Mouse (Mus musculus): Measurements from ENCODE around the gene A930018P22Rik. TPM values are rescaled to one million over a fixed set of nuclear protein-coding genes. Genes with fewer than 3 reads are reported as not detected.

A930018P22Rik gene
- polyA plus RNA-seq, 1 experiment from 2014 or later: not detected

- no peak overlapping the region for H3K9ac ChIP-seq (ENCODE audit: low read depth, low read length)
- DNase-seq (ENCODE audit: low spot score) (no peak), ATAC-seq (ENCODE audit: low FRiP score) (no peak)
- no peak overlapping the region for H3K4me2 ChIP-seq (replicated peaks; ENCODE audit: low read depth, low read length)
- H3K27ac ChIP-seq (ENCODE audit: low read depth, low read length): no peak overlapping the region
- H3K4me3 ChIP-seq (ENCODE audit: low read depth, low read length): no peak overlapping the region
- H3K27me3 ChIP-seq (ENCODE audit: control insufficient read depth, insufficient read depth, low read length): peaks cover 3% of the 10 kb centered on the region; the same call in 1 of the 2 replicates
- 80% methylated on average over 5 of the region's 5 CpGs for WGBS
- no peaks in the 10 kb centered on the region for H3K9me3 ChIP-seq (ENCODE audit: control insufficient read depth, low read length)
- H3K36me3 ChIP-seq (ENCODE audit: control insufficient read depth, insufficient read depth, low read length): no peaks in the 10 kb centered on the region
- no peaks in the 10 kb centered on the region for H3K4me1 ChIP-seq (replicated peaks; ENCODE audit: control insufficient read depth, insufficient read depth, low read length)
These were observed 1.5 kb downstream of the A930018P22Rik start for GRCm38 (mm10) chr2:104124071-104124470.

GRCm38 (mm10) chr2:104128803-104129531, 6.4 kb downstream of the A930018P22Rik start:
- Histone ChIP-seq H3K4me3 (ENCODE audit: low read depth, low read length) (no peak overlapping the region), H3K27me3 (ENCODE audit: control insufficient read depth, insufficient read depth, low read length) (no peaks in the 10 kb centered on the region; the same call in 1 of the 2 replicates), H3K4me1 (replicated peaks; ENCODE audit: control insufficient read depth, insufficient read depth, low read length) (no peaks in the 10 kb centered on the region), H3K4me2 (replicated peaks; ENCODE audit: low read depth, low read length) (no peak overlapping the region), H3K9ac (ENCODE audit: low read depth, low read length) (no peak overlapping the region), H3K9me3 (ENCODE audit: control insufficient read depth, low read length) (no peaks in the 10 kb centered on the region), H3K36me3 (ENCODE audit: control insufficient read depth, insufficient read depth, low read length) (no peaks in the 10 kb centered on the region), H3K27ac (ENCODE audit: low read depth, low read length) (no peak overlapping the region)
- DNase-seq (ENCODE audit: low spot score) (no peak), ATAC-seq (ENCODE audit: low FRiP score) (no peak)
- WGBS: 88% methylated on average over 13 of the region's 13 CpGs

- H3K36me3 ChIP-seq (ENCODE audit: control insufficient read depth, insufficient read depth, low read length): no peaks in the 10 kb centered on the region
- no peak overlapping the region for H3K4me3 ChIP-seq (ENCODE audit: low read depth, low read length)
- ATAC-seq (ENCODE audit: low FRiP score) (no peak), DNase-seq (ENCODE audit: low spot score) (no peak)
- no peaks in the 10 kb centered on the region for H3K4me1 ChIP-seq (replicated peaks; ENCODE audit: control insufficient read depth, insufficient read depth, low read length)
- no peaks in the 10 kb centered on the region for H3K9me3 ChIP-seq (ENCODE audit: control insufficient read depth, low read length)
- WGBS: 92% methylated on average over 6 of the region's 6 CpGs
- H3K9ac ChIP-seq (ENCODE audit: low read depth, low read length): no peak overlapping the region
- no peak overlapping the region for H3K27ac ChIP-seq (ENCODE audit: low read depth, low read length)
- no peak overlapping the region for H3K4me2 ChIP-seq (replicated peaks; ENCODE audit: low read depth, low read length)
- no peaks in the 10 kb centered on the region; the same call in 1 of the 2 replicates for H3K27me3 ChIP-seq (ENCODE audit: control insufficient read depth, insufficient read depth, low read length)
These were observed 7.6 kb downstream of the A930018P22Rik start for GRCm38 (mm10) chr2:104130165-104130564.

GRCm38 (mm10) chr2:104130969-104131368, 8.4 kb downstream of the A930018P22Rik start:
- H3K27ac ChIP-seq (ENCODE audit: low read depth, low read length): no peak overlapping the region
- no peak overlapping the region for H3K9ac ChIP-seq (ENCODE audit: low read depth, low read length)
- no peak overlapping the region for H3K4me3 ChIP-seq (ENCODE audit: low read depth, low read length)
- no peaks in the 10 kb centered on the region for H3K9me3 ChIP-seq (ENCODE audit: control insufficient read depth, low read length)
- no peaks in the 10 kb centered on the region for H3K36me3 ChIP-seq (ENCODE audit: control insufficient read depth, insufficient read depth, low read length)
- no peak overlapping the region for H3K4me2 ChIP-seq (replicated peaks; ENCODE audit: low read depth, low read length)
- H3K4me1 ChIP-seq (replicated peaks; ENCODE audit: control insufficient read depth, insufficient read depth, low read length): no peaks in the 10 kb centered on the region
- no peaks in the 10 kb centered on the region for H3K27me3 ChIP-seq (ENCODE audit: control insufficient read depth, insufficient read depth, low read length)
- peak; percentile 54 for DNase-seq (ENCODE audit: low spot score)
- WGBS: 64% methylated on average over 3 of the region's 3 CpGs
- ATAC-seq (ENCODE audit: low FRiP score): no peak

GRCm38 (mm10) chr2:104132266-104132859, 9.8 kb downstream of the A930018P22Rik start:
- H3K9ac ChIP-seq (ENCODE audit: low read depth, low read length): no peak overlapping the region
- H3K4me1 ChIP-seq (replicated peaks; ENCODE audit: control insufficient read depth, insufficient read depth, low read length): no peaks in the 10 kb centered on the region
- WGBS: 80% methylated on average over 7 of the region's 7 CpGs
- ATAC-seq (ENCODE audit: low FRiP score): no peak
- H3K9me3 ChIP-seq (ENCODE audit: control insufficient read depth, low read length): no peaks in the 10 kb centered on the region
- no peaks in the 10 kb centered on the region; the same call in 1 of the 2 replicates for H3K27me3 ChIP-seq (ENCODE audit: control insufficient read depth, insufficient read depth, low read length)
- no peak overlapping the region for H3K4me2 ChIP-seq (replicated peaks; ENCODE audit: low read depth, low read length)
- H3K27ac ChIP-seq (ENCODE audit: low read depth, low read length): no peak overlapping the region
- no peaks in the 10 kb centered on the region for H3K36me3 ChIP-seq (ENCODE audit: control insufficient read depth, insufficient read depth, low read length)
- DNase-seq (ENCODE audit: low spot score): no peak
- no peak overlapping the region for H3K4me3 ChIP-seq (ENCODE audit: low read depth, low read length)

- Histone ChIP-seq H3K27me3 (ENCODE audit: control insufficient read depth, insufficient read depth, low read length) (no peaks in the 10 kb centered on the region; the same call in 1 of the 2 replicates), H3K9me3 (ENCODE audit: control insufficient read depth, low read length) (no peaks in the 10 kb centered on the region), H3K4me3 (ENCODE audit: low read depth, low read length) (no peak overlapping the region), H3K4me1 (replicated peaks; ENCODE audit: control insufficient read depth, insufficient read depth, low read length) (no peaks in the 10 kb centered on the region), H3K36me3 (ENCODE audit: control insufficient read depth, insufficient read depth, low read length) (no peaks in the 10 kb centered on the region), H3K9ac (ENCODE audit: low read depth, low read length) (no peak overlapping the region), H3K4me2 (replicated peaks; ENCODE audit: low read depth, low read length) (no peak overlapping the region), H3K27ac (ENCODE audit: low read depth, low read length) (no peak overlapping the region; the same call in 1 of the 2 replicates)
- DNase-seq (ENCODE audit: low spot score) (no peak), ATAC-seq (ENCODE audit: low FRiP score) (no peak)
- WGBS: 45% methylated on average over 11 of the region's 12 CpGs
These were observed 10.7 kb downstream of the A930018P22Rik start for GRCm38 (mm10) chr2:104133042-104133810.

GRCm38 (mm10) chr2:104134150-104135056, 11.8 kb downstream of the A930018P22Rik start:
- 52% methylated on average over 8 of the region's 8 CpGs for WGBS
- Histone ChIP-seq H3K4me2 (replicated peaks; ENCODE audit: low read depth, low read length) (no peak overlapping the region), H3K36me3 (ENCODE audit: control insufficient read depth, insufficient read depth, low read length) (no peaks in the 10 kb centered on the region), H3K9ac (ENCODE audit: low read depth, low read length) (no peak overlapping the region), H3K4me3 (ENCODE audit: low read depth, low read length) (no peak overlapping the region), H3K27ac (ENCODE audit: low read depth, low read length) (no peak overlapping the region), H3K27me3 (ENCODE audit: control insufficient read depth, insufficient read depth, low read length) (no peaks in the 10 kb centered on the region; the same call in 1 of the 2 replicates), H3K4me1 (replicated peaks; ENCODE audit: control insufficient read depth, insufficient read depth, low read length) (no peaks in the 10 kb centered on the region), H3K9me3 (ENCODE audit: control insufficient read depth, low read length) (no peaks in the 10 kb centered on the region)
- DNase-seq (ENCODE audit: low spot score) (peak; percentile 84), ATAC-seq (ENCODE audit: low FRiP score) (peak; percentile 64)

GRCm38 (mm10) chr2:104135920-104136319, 13.4 kb downstream of the A930018P22Rik start:
- H3K9me3 ChIP-seq (ENCODE audit: control insufficient read depth, low read length): no peaks in the 10 kb centered on the region
- no peaks in the 10 kb centered on the region for H3K4me1 ChIP-seq (replicated peaks; ENCODE audit: control insufficient read depth, insufficient read depth, low read length)
- no peak for ATAC-seq (ENCODE audit: low FRiP score)
- H3K36me3 ChIP-seq (ENCODE audit: control insufficient read depth, insufficient read depth, low read length): no peaks in the 10 kb centered on the region
- H3K27ac ChIP-seq (ENCODE audit: low read depth, low read length): no peak overlapping the region
- no peak overlapping the region for H3K9ac ChIP-seq (ENCODE audit: low read depth, low read length)
- no peak overlapping the region for H3K4me2 ChIP-seq (replicated peaks; ENCODE audit: low read depth, low read length)
- DNase-seq (ENCODE audit: low spot score): no peak
- WGBS: 77% methylated on average over 2 of the region's 2 CpGs
- no peak overlapping the region for H3K4me3 ChIP-seq (ENCODE audit: low read depth, low read length)
- H3K27me3 ChIP-seq (ENCODE audit: control insufficient read depth, insufficient read depth, low read length): no peaks in the 10 kb centered on the region; the same call in 1 of the 2 replicates
